Mouse (Mus musculus) erythroid progenitor cell, adult 5-6 weeks (primary cell): ENCODE results near the gene Slc44a1. TPM values are rescaled to one million over a fixed set of nuclear protein-coding genes. Genes with fewer than 3 reads are reported as not detected.

ENCODE experiments used
- ATAC-seq: replicated peaks from 2 replicates; pipeline ENCODE4 v1.8.0; 2016; ENCODE audit warnings: moderate number of reproducible peaks, mild to moderate bottlenecking, moderate TSS enrichment, inconsistent platforms; ENCODE audit not compliant: poor library complexity, low FRiP score, severe bottlenecking
- total RNA-seq, 2 experiments: library from RNA; stranded (forward) in 1 of 2; stranded (reverse) in 1 of 2; fragments of 150-400 nt in 1 of 2; fragments of 186-747, 209-891 nt in 1 of 2; gene quantifications; 2 replicates each; pipeline versions ENCODE4 v1.2.3 to v1.2.4; 2015 to 2017; ENCODE audit warnings: low replicate concordance in 2 of 2

The Slc44a1 gene
- total RNA-seq, 2 experiments from 2014 or later, result 21.6 to 27.2 TPM

DNA sequence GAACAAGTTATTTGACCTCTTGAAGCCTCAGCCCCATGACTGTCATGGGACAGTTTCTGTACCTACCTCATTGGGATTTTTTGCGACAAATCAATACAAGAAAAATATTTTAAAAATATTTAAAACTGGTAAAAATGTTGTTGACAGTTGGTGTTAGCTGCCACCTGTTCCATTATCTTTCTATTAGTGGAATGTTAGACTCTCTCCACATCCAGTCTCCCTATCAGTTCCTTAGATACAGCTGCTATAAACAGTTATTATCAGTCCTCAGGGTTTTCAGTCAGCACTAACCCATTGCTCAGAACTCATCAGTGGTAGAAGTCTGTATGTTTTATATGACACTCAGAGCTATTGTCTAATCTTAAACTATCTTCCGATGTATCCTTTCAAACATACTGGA is 79.2 kb downstream of the Slc44a1 start:
- ATAC-seq, result no peak

DNA sequence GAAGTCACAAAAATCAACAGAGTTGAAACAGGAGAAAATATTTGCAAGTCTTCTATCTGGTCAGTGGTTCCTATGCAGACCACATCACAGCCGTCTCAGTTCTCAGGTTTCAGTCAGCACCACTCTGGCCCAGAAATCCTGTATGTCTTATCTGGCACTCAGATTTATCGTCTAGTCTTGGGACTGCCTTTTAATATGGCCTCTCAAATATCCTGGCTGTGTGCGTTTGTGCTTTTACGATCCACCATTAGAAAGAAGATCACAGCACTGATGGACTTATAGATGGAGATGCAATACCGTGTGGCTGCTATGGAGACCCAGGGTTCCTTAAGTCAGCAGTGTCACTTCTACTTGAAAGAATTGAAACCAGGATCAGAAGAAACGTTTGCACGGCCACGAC is 80.8 kb downstream of the Slc44a1 start:
- no peak for ATAC-seq

- no peak for ATAC-seq
Measured at GRCm38 (mm10) chr4:53522655-53523054, 82.4 kb downstream of the Slc44a1 start.

GRCm38 (mm10) chr4:53525503-53525902 is 85.3 kb downstream of the Slc44a1 start:
- ATAC-seq, result no peak

GRCm38 (mm10) chr4:53525994-53526393 is 85.8 kb downstream of the Slc44a1 start:
- ATAC-seq, result no peak

GRCm38 (mm10) chr4:53526446-53526845 is 86.2 kb downstream of the Slc44a1 start:
- no peak for ATAC-seq

DNA sequence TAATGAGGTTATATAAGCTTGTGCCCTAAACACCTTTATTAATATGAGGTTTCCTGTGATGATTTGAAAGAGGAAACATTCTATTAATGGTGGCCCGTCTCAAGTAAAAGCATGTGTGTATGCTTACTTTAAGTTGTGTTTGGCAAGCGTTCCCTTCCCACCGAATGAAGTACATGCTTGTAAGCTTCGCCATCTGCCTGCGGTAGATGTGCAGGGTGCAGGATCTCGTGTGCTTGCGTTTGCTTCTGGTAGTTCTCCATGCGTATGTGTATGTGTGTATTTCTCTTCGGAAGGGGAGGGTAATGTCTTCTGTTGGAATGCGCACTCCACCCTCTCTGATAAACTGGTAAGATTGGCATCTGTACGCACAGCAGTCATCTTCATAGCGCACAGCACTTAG is 95.6 kb downstream of the Slc44a1 start:
- ATAC-seq, result no peak

DNA sequence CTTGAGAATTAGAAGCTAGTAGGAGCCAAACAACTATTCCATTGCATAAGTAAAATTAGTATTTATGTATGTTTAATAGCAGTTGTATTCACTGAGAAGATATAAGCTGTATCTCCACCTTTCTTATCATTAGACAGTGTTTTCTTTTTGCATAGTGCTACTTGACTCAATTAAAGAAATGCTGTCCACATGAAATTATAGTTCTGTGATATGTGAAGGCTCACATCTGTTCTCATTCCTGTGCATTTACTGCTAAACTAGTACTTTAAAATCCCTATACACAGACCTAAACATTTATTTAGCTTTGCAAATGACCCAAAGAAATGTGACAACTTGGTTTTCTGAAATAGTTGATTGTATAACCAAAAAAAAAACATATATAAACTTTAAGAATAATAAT is 96.9 kb downstream of the Slc44a1 start:
- no peak for ATAC-seq

DNA sequence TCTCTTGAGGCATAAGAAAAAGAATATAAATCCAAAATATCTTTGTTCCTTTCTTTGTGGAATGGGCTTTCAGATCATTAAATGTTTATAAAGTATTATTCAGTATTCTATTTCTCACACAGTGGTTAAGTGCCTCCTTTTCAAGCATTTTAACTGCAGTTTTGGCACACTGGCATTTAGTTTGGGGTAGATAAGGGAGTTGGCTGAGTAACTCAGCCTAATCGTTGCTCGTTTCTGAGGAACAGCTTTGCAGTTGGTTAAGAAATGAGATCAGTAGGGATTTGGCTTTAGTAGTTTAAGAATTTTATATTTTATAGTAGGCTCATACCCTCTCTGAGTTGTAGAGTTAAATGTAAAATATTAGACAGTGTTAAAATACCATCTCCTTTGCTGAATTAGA is 97.3 kb downstream of the Slc44a1 start:
- no peak for ATAC-seq

DNA sequence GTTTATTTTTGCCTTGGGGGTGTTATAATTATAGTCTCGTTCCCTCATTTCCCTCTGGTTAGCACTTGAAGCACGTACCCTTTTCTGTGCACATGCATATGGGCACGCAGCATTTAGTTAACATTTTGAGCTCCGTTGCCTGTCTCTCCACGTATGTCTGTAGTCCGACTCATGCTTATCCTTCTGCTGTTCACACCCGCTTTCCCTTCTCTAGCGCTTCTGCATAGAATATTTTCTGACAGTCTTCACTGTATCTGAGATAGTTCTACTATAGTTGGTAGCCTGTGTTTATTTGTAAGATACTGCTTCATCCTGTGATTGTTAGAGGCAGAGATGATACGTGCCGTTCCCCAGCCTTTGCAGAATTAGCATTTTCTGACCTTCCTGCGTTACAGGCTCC is 98.4 kb downstream of the Slc44a1 start:
- ATAC-seq, result no peak

GRCm38 (mm10) chr4:53539929-53540328 is 99.7 kb downstream of the Slc44a1 start:
- ATAC-seq, result no peak

DNA sequence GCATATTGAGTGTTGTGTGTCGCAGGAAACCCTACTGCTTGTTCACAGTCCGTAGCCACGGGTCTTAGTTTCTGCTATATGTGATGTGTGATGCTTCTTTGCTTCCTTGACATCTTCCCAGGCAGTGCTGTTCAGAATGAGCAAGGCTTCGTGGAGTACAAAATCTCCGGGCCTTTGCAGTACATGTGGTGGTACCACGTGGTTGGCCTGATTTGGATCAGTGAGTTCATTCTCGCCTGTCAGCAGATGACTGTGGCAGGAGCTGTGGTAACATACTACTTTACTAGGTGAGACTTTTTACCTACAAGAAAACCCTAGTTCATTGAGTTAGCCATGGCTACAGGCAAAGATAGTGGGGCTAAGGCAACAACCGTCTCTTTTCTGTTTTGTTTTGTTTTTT is 103.2 kb downstream of the Slc44a1 start:
- no peak for ATAC-seq

- no peak for ATAC-seq
Measured at GRCm38 (mm10) chr4:53544889-53545288, 104.7 kb downstream of the Slc44a1 start.

GRCm38 (mm10) chr4:53547381-53547780 is 107.2 kb downstream of the Slc44a1 start:
- ATAC-seq, result no peak

DNA sequence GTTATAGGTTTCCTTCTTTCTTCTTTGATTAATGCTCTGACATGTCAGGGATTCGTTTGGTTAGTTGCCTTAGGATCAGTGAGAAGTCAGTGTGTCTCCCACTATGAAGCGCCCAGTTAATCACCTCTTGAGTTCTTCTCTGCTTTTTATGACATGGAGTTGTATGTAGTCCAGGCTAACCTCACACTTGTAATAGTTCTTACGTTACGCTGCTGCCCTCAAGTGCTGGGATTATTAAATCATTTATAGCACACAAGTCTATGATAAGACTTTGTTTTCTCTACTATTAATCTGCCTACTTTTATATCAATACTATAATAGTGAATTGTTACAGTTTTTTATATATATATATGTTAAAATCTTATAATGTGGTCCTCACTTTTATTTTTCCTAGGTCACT is 109.2 kb downstream of the Slc44a1 start:
- no peak for ATAC-seq

GRCm38 (mm10) chr4:53564618-53565017 is 124.4 kb downstream of the Slc44a1 start:
- ATAC-seq, result no peak

- ATAC-seq, result no peak
Measured at GRCm38 (mm10) chr4:53567065-53567464, 126.9 kb downstream of the Slc44a1 start.

GRCm38 (mm10) chr4:53575558-53575957 is 135.3 kb downstream of the Slc44a1 start:
- no peak for ATAC-seq

DNA sequence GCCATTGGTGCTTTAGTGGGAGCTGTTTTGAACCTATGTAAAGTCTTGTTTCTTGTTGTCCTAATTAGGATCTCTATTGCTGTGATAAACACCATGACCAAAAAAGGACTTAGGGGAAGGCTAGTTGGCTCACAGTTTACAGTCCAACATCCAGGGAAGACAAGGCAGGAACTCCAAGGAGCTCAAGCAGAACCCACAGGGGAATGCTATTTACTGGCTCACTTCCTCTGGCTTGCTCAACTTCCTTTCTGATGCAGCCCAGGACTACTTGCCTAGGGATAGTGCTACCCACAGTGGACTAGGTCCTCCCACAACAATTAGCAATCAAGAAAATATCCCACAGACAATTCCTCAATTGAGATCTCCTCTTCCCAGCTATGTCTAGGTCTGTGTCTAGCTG is 147.5 kb downstream of the Slc44a1 start:
- no peak for ATAC-seq

DNA sequence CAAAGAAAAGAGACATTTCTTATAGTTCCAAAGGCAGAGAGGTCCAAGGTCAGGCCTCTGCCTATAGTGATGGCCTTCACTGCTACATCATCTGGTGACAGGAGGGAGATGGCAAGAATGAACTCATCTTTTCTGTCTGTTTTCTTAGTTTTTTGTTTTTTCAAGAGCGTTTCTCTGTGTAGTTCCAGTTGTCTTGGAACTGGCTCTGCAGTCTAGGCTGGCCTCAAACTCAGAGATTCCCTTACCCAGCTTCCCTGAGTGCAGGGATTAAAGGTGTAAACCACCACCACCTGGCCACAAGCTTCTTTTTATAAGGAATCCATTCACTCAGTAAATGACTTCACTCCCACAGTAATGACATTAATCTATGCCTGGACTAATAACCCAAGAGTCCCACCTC is 148.7 kb downstream of the Slc44a1 start:
- ATAC-seq, result no peak

DNA sequence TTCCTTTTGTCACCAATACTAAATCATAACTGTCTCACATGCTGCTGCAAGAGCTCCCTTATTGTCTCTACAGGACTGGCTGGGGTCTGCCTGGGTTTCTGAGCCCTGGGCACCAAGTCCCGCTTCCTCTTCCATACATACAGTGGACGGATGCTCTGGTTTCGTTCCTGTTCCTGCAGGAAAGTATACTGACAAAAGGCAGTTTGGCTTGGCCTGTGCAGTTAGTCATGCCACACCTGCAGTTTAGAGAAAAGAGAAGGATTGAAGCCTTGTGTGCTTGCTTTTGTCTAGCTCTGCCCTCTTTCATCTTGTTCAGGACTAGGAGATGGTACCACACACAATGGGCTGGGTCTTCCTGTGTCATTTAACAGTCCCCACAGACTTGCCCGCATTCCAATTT is 149.3 kb downstream of the Slc44a1 start:
- ATAC-seq, result no peak

GRCm38 (mm10) chr4:53590163-53590562 is 149.9 kb downstream of the Slc44a1 start:
- no peak for ATAC-seq
